Mouse (Mus musculus): ENCODE results near the gene Lrrc32. TPM values are rescaled to one million over a fixed set of nuclear protein-coding genes. Genes with fewer than 3 reads are reported as not detected.

The Lrrc32 gene
- total RNA-seq, 1 experiment from 2014 or later = not detected

GRCm38 (mm10) chr7:98504726-98505314 is 15.7 kb downstream of the Lrrc32 start:
- ATAC-seq (replicated peaks; ENCODE audit: low read depth, poor library complexity, severe bottlenecking) = no peak

GRCm38 (mm10) chr7:98505664-98506063 is 16.6 kb downstream of the Lrrc32 start:
- no peak for ATAC-seq (replicated peaks; ENCODE audit: low read depth, poor library complexity, severe bottlenecking)

- ATAC-seq (replicated peaks; ENCODE audit: low read depth, poor library complexity, severe bottlenecking) = no peak
Measured at GRCm38 (mm10) chr7:98510961-98511958, 22.2 kb downstream of the Lrrc32 start.

GRCm38 (mm10) chr7:98513251-98513650 is 24.2 kb downstream of the Lrrc32 start:
- ATAC-seq (replicated peaks; ENCODE audit: low read depth, poor library complexity, severe bottlenecking) = no peak

- ATAC-seq (replicated peaks; ENCODE audit: low read depth, poor library complexity, severe bottlenecking) = peak; percentile 80
Measured at GRCm38 (mm10) chr7:98522576-98522975, 33.5 kb downstream of the Lrrc32 start.

GRCm38 (mm10) chr7:98523070-98523812 is 34.2 kb downstream of the Lrrc32 start:
- peak; percentile 12; the same call in 1 of the 2 replicates for ATAC-seq (replicated peaks; ENCODE audit: low read depth, poor library complexity, severe bottlenecking)

GRCm38 (mm10) chr7:98523813-98524361 is 34.8 kb downstream of the Lrrc32 start:
- ATAC-seq (replicated peaks; ENCODE audit: low read depth, poor library complexity, severe bottlenecking) = peak; percentile 73

- no peak for ATAC-seq (replicated peaks; ENCODE audit: low read depth, poor library complexity, severe bottlenecking)
Measured at GRCm38 (mm10) chr7:98524401-98524800, 35.3 kb downstream of the Lrrc32 start.

GRCm38 (mm10) chr7:98524869-98525699 is 36.0 kb downstream of the Lrrc32 start:
- no peak for ATAC-seq (replicated peaks; ENCODE audit: low read depth, poor library complexity, severe bottlenecking)

- no peak for ATAC-seq (replicated peaks; ENCODE audit: low read depth, poor library complexity, severe bottlenecking)
Measured at GRCm38 (mm10) chr7:98527085-98527484, 38.0 kb downstream of the Lrrc32 start.

- ATAC-seq (replicated peaks; ENCODE audit: low read depth, poor library complexity, severe bottlenecking) = no peak
Measured at GRCm38 (mm10) chr7:98531612-98532011, 42.5 kb downstream of the Lrrc32 start.

- no peak for ATAC-seq (replicated peaks; ENCODE audit: low read depth, poor library complexity, severe bottlenecking)
Measured at GRCm38 (mm10) chr7:98532981-98533380, 43.9 kb downstream of the Lrrc32 start.

GRCm38 (mm10) chr7:98534432-98534855 is 45.4 kb downstream of the Lrrc32 start:
- ATAC-seq (replicated peaks; ENCODE audit: low read depth, poor library complexity, severe bottlenecking) = peak; percentile 72

GRCm38 (mm10) chr7:98535191-98535590 is 46.1 kb downstream of the Lrrc32 start:
- ATAC-seq (replicated peaks; ENCODE audit: low read depth, poor library complexity, severe bottlenecking) = no peak

GRCm38 (mm10) chr7:98535882-98536281 is 46.8 kb downstream of the Lrrc32 start:
- peak; percentile 53 for ATAC-seq (replicated peaks; ENCODE audit: low read depth, poor library complexity, severe bottlenecking)

GRCm38 (mm10) chr7:98537210-98537966 is 48.3 kb downstream of the Lrrc32 start:
- no peak for ATAC-seq (replicated peaks; ENCODE audit: low read depth, poor library complexity, severe bottlenecking)

- no peak for ATAC-seq (replicated peaks; ENCODE audit: low read depth, poor library complexity, severe bottlenecking)
Measured at GRCm38 (mm10) chr7:98537967-98538573, 49.0 kb downstream of the Lrrc32 start.

- ATAC-seq (replicated peaks; ENCODE audit: low read depth, poor library complexity, severe bottlenecking) = no peak
Measured at GRCm38 (mm10) chr7:98540879-98541278, 51.8 kb downstream of the Lrrc32 start.

Data from common myeloid progenitor, adult 5-6 weeks (primary cell).